Mouse (Mus musculus): ENCODE measurements around the gene Ccnt1. TPM values are rescaled to one million over a fixed set of nuclear protein-coding genes. Genes with fewer than 3 reads are reported as not detected.
"Not testable (repeated sequence)": the region's sequence is repeated elsewhere in the genome, so short reads cannot be mapped to it uniquely, and the experiment has no call there.

The Ccnt1 gene
- polyA plus RNA-seq, 1 experiment from 2014 or later, result 35.5 TPM

- Histone ChIP-seq H3K4me2 (no peak overlapping the region), H3K36me3 (peaks cover 47% of the 10 kb centered on the region), H3K4me1 (peaks cover 27% of the 10 kb centered on the region), H3K27ac (no peak overlapping the region), H3K27me3 (replicated peaks) (no peaks in the 10 kb centered on the region), H3K9me3 (replicated peaks) (no peaks in the 10 kb centered on the region), H3K4me3 (no peak overlapping the region), H3K9ac (no peak overlapping the region)
- WGBS (ENCODE audit: insufficient replicate concordance), result 81% methylated on average over 8 of the region's 8 CpGs
- ATAC-seq, result no peak
Measured at GRCm38 (mm10) chr15:98536828-98537510, 33.8 kb downstream of the Ccnt1 start.

DNA sequence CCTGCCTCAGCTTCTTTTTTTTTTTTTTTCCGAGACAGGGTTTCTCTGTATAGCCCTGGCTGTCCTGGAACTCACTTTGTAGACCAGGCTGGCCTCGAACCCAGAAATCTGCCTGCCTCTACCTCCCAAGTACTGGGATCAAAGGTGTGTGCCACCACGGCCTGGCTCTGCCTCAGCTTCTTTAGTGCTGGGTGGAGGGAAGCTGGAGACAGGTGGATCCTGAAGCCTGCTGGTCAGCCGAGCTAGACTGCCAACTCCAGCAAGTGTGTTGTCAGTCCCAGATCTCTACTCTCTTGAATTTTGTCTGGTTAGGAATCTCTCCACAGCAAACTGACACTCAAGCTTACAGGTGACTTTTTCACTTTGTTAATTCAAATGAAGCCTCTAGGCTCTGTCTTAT lies 34.8 kb downstream of the Ccnt1 start:
- Histone ChIP-seq H3K9me3 (replicated peaks) (no peaks in the 10 kb centered on the region), H3K36me3 (peaks cover 47% of the 10 kb centered on the region), H3K4me2 (no peak overlapping the region), H3K4me3 (no peak overlapping the region), H3K27ac (no peak overlapping the region), H3K9ac (no peak overlapping the region), H3K27me3 (replicated peaks) (no peaks in the 10 kb centered on the region), H3K4me1 (peaks cover 29% of the 10 kb centered on the region)
- no peak for ATAC-seq
- WGBS (ENCODE audit: insufficient replicate concordance), result 77% methylated on average over 4 of the region's 4 CpGs

GRCm38 (mm10) chr15:98533881-98534627 lies 36.7 kb downstream of the Ccnt1 start, which contains the start of gene Kansl2:
Gene Kansl2 (minus strand): TSS chr15:98534264.
- Histone ChIP-seq H3K9ac (peak within 1 kb of the TSS; percentile 90), H3K27me3 (replicated peaks) (no peaks in the 10 kb centered on the region), H3K27ac (peak within 1 kb of the TSS; percentile 95), H3K9me3 (replicated peaks) (no peaks in the 10 kb centered on the region), H3K4me3 (peak within 1 kb of the TSS; percentile 89), H3K36me3 (peaks cover 48% of the 10 kb centered on the region), H3K4me1 (peaks cover 34% of the 10 kb centered on the region), H3K4me2 (peak within 1 kb of the TSS; percentile 87)
- ATAC-seq, result peak; percentile 99
- under 1% methylated on average over 68 of the region's 70 CpGs for WGBS (ENCODE audit: insufficient replicate concordance)

- peak overlapping the region; percentile 89 for H3K4me3 ChIP-seq
- ATAC-seq, result no peak
- H3K36me3 ChIP-seq, result peaks cover 51% of the 10 kb centered on the region
- peak overlapping the region; percentile 74 for H3K27ac ChIP-seq
- no peaks in the 10 kb centered on the region for H3K9me3 ChIP-seq (replicated peaks)
- H3K27me3 ChIP-seq (replicated peaks), result no peaks in the 10 kb centered on the region
- peak overlapping the region; percentile 87 for H3K4me2 ChIP-seq
- WGBS (ENCODE audit: insufficient replicate concordance), result under 1% methylated on average over 18 of the region's 18 CpGs
- H3K4me1 ChIP-seq, result peaks cover 35% of the 10 kb centered on the region
- peak overlapping the region; percentile 90 for H3K9ac ChIP-seq
Measured at GRCm38 (mm10) chr15:98533035-98533531, 37.6 kb downstream of the Ccnt1 start.

GRCm38 (mm10) chr15:98532281-98532680 lies 38.4 kb downstream of the Ccnt1 start:
- 19% methylated on average over 5 of the region's 5 CpGs for WGBS (ENCODE audit: insufficient replicate concordance)

GRCm38 (mm10) chr15:98528066-98528563 lies 42.6 kb downstream of the Ccnt1 start:
- H3K4me1 ChIP-seq, result peaks cover 54% of the 10 kb centered on the region
- H3K9ac ChIP-seq, result no peak overlapping the region
- no peak overlapping the region for H3K27ac ChIP-seq
- H3K9me3 ChIP-seq (replicated peaks), result no peaks in the 10 kb centered on the region
- no peaks in the 10 kb centered on the region for H3K27me3 ChIP-seq (replicated peaks)
- 82% methylated on average over 5 of the region's 5 CpGs for WGBS (ENCODE audit: insufficient replicate concordance)
- peaks cover 93% of the 10 kb centered on the region for H3K36me3 ChIP-seq
- H3K4me2 ChIP-seq, result no peak overlapping the region
- no peak for ATAC-seq
- H3K4me3 ChIP-seq, result no peak overlapping the region

More at GRCm38 (mm10) chr15:98532281-98532680, 38.4 kb downstream of the Ccnt1 start:
- Histone ChIP-seq H3K4me3 (peak overlapping the region; percentile 89), H3K27me3 (replicated peaks) (no peaks in the 10 kb centered on the region), H3K9me3 (replicated peaks) (no peaks in the 10 kb centered on the region), H3K9ac (peak overlapping the region; percentile 90), H3K36me3 (peaks cover 53% of the 10 kb centered on the region), H3K4me1 (peaks cover 43% of the 10 kb centered on the region), H3K4me2 (peak overlapping the region; percentile 87), H3K27ac (peak overlapping the region; percentile 74)
- ATAC-seq, result no peak

GRCm38 (mm10) chr15:98527056-98527771 lies 43.5 kb downstream of the Ccnt1 start:
- no peak overlapping the region for H3K27ac ChIP-seq
- WGBS (ENCODE audit: insufficient replicate concordance), result 93% methylated on average over 5 of the region's 5 CpGs
- H3K4me2 ChIP-seq, result no peak overlapping the region
- H3K9ac ChIP-seq, result no peak overlapping the region
- H3K9me3 ChIP-seq (replicated peaks), result no peaks in the 10 kb centered on the region
- ATAC-seq, result no peak
- peaks cover 98% of the 10 kb centered on the region for H3K36me3 ChIP-seq
- no peaks in the 10 kb centered on the region for H3K27me3 ChIP-seq (replicated peaks)
- H3K4me1 ChIP-seq, result peaks cover 46% of the 10 kb centered on the region
- H3K4me3 ChIP-seq, result no peak overlapping the region

DNA sequence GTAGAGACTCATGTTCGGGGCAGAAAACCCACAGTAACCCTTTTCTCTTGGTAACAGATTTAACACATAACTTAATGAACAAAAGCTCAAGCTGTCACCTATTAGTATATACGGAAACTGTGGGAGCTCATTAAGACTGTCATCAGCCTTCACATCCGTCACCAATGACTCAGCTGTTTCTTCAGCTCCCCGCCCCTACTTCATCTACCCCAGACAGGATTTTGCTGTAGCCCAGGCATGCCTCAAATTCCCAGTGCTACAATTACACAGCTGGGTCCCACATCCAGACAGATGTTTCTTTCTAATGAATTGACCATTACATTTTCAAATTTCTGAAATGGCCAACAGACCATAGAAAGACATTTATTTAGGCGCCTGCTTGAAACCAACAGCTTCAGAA lies 44.7 kb downstream of the Ccnt1 start:
- peak overlapping the region; percentile 35 for H3K4me2 ChIP-seq
- peak; percentile 89 for ATAC-seq
- H3K9ac ChIP-seq, result 0 out of 2 replicates have a peak overlapping the region, but pooled peaks have one; percentile 12
- H3K27ac ChIP-seq, result peak overlapping the region; percentile 21
- 56% methylated on average over 5 of the region's 5 CpGs for WGBS (ENCODE audit: insufficient replicate concordance)
- no peaks in the 10 kb centered on the region for H3K27me3 ChIP-seq (replicated peaks)
- H3K4me1 ChIP-seq, result peaks cover 35% of the 10 kb centered on the region
- H3K4me3 ChIP-seq, result no peak overlapping the region
- peaks cover 99% of the 10 kb centered on the region for H3K36me3 ChIP-seq
- H3K9me3 ChIP-seq (replicated peaks), result no peaks in the 10 kb centered on the region

DNA sequence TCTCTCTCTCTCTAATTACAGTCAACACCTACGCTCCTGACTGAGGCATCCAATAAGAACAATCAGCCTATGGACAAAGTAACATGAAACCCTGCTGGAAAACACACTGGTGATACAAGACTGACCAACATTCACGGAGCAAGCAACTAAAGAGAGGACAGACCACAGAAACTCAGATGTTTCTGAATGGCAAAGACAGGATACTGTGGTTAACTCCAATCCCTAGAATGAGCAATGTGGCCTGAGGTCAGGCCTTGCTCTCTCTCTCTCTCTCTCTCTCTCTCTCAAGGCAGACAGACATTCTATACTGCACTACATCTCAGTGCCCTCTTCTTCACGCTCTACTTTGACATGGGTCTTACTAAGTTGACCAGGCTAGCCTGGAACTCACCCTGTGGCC lies 49.5 kb downstream of the Ccnt1 start:
- Histone ChIP-seq H3K4me3 (no peak overlapping the region), H3K36me3 (peaks cover 81% of the 10 kb centered on the region), H3K27ac (no peak overlapping the region), H3K4me2 (no peak overlapping the region), H3K4me1 (peaks cover 17% of the 10 kb centered on the region), H3K9me3 (replicated peaks) (no peaks in the 10 kb centered on the region), H3K9ac (no peak overlapping the region), H3K27me3 (replicated peaks) (no peaks in the 10 kb centered on the region)
- no peak for ATAC-seq
- WGBS (ENCODE audit: insufficient replicate concordance), result 80% methylated on average over 3 of the region's 3 CpGs

- H3K27me3 ChIP-seq (replicated peaks), result no peaks in the 10 kb centered on the region
- no peaks in the 10 kb centered on the region for H3K9me3 ChIP-seq (replicated peaks)
- peaks cover 11% of the 10 kb centered on the region; the same call in 1 of the 2 replicates for H3K4me1 ChIP-seq
- H3K36me3 ChIP-seq, result peaks cover 47% of the 10 kb centered on the region
- WGBS (ENCODE audit: insufficient replicate concordance), result 55% methylated on average over 16 of the region's 16 CpGs
- no peak overlapping the region for H3K9ac ChIP-seq
- peak; percentile 28 for ATAC-seq
- H3K27ac ChIP-seq, result no peak overlapping the region
- H3K4me3 ChIP-seq, result no peak overlapping the region
- no peak overlapping the region for H3K4me2 ChIP-seq
Measured at GRCm38 (mm10) chr15:98517380-98518355, 53.1 kb downstream of the Ccnt1 start.

GRCm38 (mm10) chr15:98514845-98515244 lies 55.9 kb downstream of the Ccnt1 start:
- not testable (repeated sequence) for H3K27ac ChIP-seq; H3K9ac ChIP-seq; H3K4me2 ChIP-seq; H3K27me3 ChIP-seq (replicated peaks); ATAC-seq; H3K9me3 ChIP-seq (replicated peaks); H3K4me3 ChIP-seq
- Histone ChIP-seq H3K4me1 (peaks cover 30% of the 10 kb centered on the region; the same call in 1 of the 2 replicates), H3K36me3 (peaks cover 19% of the 10 kb centered on the region)
- WGBS (ENCODE audit: insufficient replicate concordance), result 52% methylated on average over 2 of the region's 2 CpGs
